Mouse (Mus musculus) forebrain, embryonic 14.5 days (tissue): Measurements from ENCODE around the gene Mxra7. TPM values are rescaled to one million over a fixed set of nuclear protein-coding genes. Genes with fewer than 3 reads are reported as not detected.

ENCODE experiments used
- ATAC-seq: fragments of 200-750 bp; cut with Nextera tagmentation; 2 replicates; pipeline ENCODE4 v1.8.0; 2017; ENCODE audit warnings: mild to moderate bottlenecking, moderate library complexity
- DNase-seq: peaks from one replicate; pipeline ENCODE4 v3.0.0-alpha.2; 2015; ENCODE audit warnings: low spot score
- H3K27ac ChIP-seq: fragments of 300-500 bp; sonication (generic); 2 replicates; pipeline ENCODE4 v1.5.1; 2014; ENCODE audit warnings: low read depth, mild to moderate bottlenecking, control low read depth, low read length, moderate library complexity
- H3K27me3 ChIP-seq: fragments of 300-500 bp; sonication (generic); replicated peaks from 2 replicates; pipeline ENCODE4 v1.6.1; 2014; ENCODE audit warnings: low read length, control low read depth, mixed read lengths; ENCODE audit not compliant: control insufficient read depth, insufficient read depth
- H3K36me3 ChIP-seq: fragments of 300-500 bp; sonication (generic); 2 replicates; pipeline ENCODE4 v1.6.1; 2014; ENCODE audit warnings: low read length, control low read depth; ENCODE audit not compliant: control insufficient read depth, insufficient read depth
- H3K4me1 ChIP-seq: fragments of 300-500 bp; sonication (generic); 2 replicates; pipeline ENCODE4 v1.6.1; 2014; ENCODE audit warnings: antibody characterized with exemption, low read length, control low read depth; ENCODE audit not compliant: control insufficient read depth, insufficient read depth
- H3K4me2 ChIP-seq: fragments of 300-500 bp; sonication (generic); 2 replicates; pipeline ENCODE4 v1.6.1; 2014; ENCODE audit warnings: mild to moderate bottlenecking, control low read depth, low read length
- H3K4me3 ChIP-seq: fragments of 300-500 bp; sonication (generic); 2 replicates; pipeline ENCODE4 v1.5.1; 2014; ENCODE audit warnings: low read depth, low read length, control low read depth
- H3K9ac ChIP-seq: fragments of 300-500 bp; sonication (generic); 2 replicates; pipeline ENCODE4 v1.6.1; 2014; ENCODE audit warnings: mild to moderate bottlenecking, low read length, control low read depth, moderate library complexity
- H3K9me3 ChIP-seq: fragments of 300-500 bp; sonication (generic); replicated peaks from 2 replicates; pipeline ENCODE4 v1.6.1; 2016; ENCODE audit warnings: low read length, control low read depth, mixed read lengths; ENCODE audit not compliant: control insufficient read depth
- WGBS: fragments of 180-500 bp; shearing (Covaris S2); extraction: QIAGEN DNeasy Blood & Tissue Kit; methylation state at CpG from one replicate; pipeline ENCODE4 v1.1.7; 2014; 5-methylcytosine and 5-hydroxymethylcytosine counted together
- polyA plus RNA-seq: library from polyadenylated mRNA; unstranded; fragments of >200 nt; fragmentation: Nextera tagmentation; extraction: Ambion mirVana; gene quantifications from 2 replicates; pipeline ENCODE4 v1.2.1, GENCODE M21; 2014

Mxra7 gene
- polyA plus RNA-seq, 1 experiment from 2014 or later = 3.6 TPM

- DNase-seq (no peak), ATAC-seq (no peak)
- Histone ChIP-seq H3K9ac (no peak overlapping the region), H3K9me3 (no peaks in the 10 kb centered on the region), H3K4me1 (no peaks in the 10 kb centered on the region), H3K36me3 (no peaks in the 10 kb centered on the region), H3K4me3 (no peak overlapping the region), H3K27me3 (no peaks in the 10 kb centered on the region), H3K27ac (no peak overlapping the region), H3K4me2 (no peak overlapping the region)
- 69% methylated on average over 9 of the region's 9 CpGs for WGBS
Measured at GRCm38 (mm10) chr11:116782737-116783145, 45.1 kb downstream of the Mxra7 start.

GRCm38 (mm10) chr11:116775407-116775806 lies 52.4 kb downstream of the Mxra7 start, which contains the start of gene St6galnac1:
St6galnac1 (minus strand) TSS chr11:116775507.
- ATAC-seq = no peak
- Histone ChIP-seq H3K4me1 (no peaks in the 10 kb centered on the region), H3K27me3 (no peaks in the 10 kb centered on the region), H3K9me3 (no peaks in the 10 kb centered on the region), H3K36me3 (no peaks in the 10 kb centered on the region), H3K4me2 (no peak within 1 kb of the TSS), H3K9ac (no peak within 1 kb of the TSS), H3K4me3 (no peak within 1 kb of the TSS), H3K27ac (no peak within 1 kb of the TSS)
- no peak for DNase-seq
- 91% methylated on average over 7 of the region's 7 CpGs for WGBS

GRCm38 (mm10) chr11:116773205-116773604 lies 54.6 kb downstream of the Mxra7 start:
- DNase-seq = no peak
- Histone ChIP-seq H3K36me3 (no peaks in the 10 kb centered on the region), H3K9ac (no peak overlapping the region), H3K4me2 (no peak overlapping the region), H3K27me3 (no peaks in the 10 kb centered on the region), H3K4me3 (no peak overlapping the region), H3K4me1 (no peaks in the 10 kb centered on the region), H3K9me3 (no peaks in the 10 kb centered on the region), H3K27ac (no peak overlapping the region)
- 40% methylated on average over 2 of the region's 2 CpGs for WGBS
- no peak for ATAC-seq

GRCm38 (mm10) chr11:116769873-116770272 lies 58.0 kb downstream of the Mxra7 start:
- Histone ChIP-seq H3K4me3 (no peak overlapping the region), H3K4me1 (no peaks in the 10 kb centered on the region), H3K27me3 (no peaks in the 10 kb centered on the region), H3K9ac (no peak overlapping the region), H3K9me3 (no peaks in the 10 kb centered on the region), H3K27ac (no peak overlapping the region), H3K4me2 (no peak overlapping the region), H3K36me3 (no peaks in the 10 kb centered on the region)
- 87% methylated on average over 5 of the region's 5 CpGs for WGBS
- DNase-seq (no peak), ATAC-seq (no peak)

GRCm38 (mm10) chr11:116764946-116765345 lies 62.9 kb downstream of the Mxra7 start:
- H3K27me3 ChIP-seq = no peaks in the 10 kb centered on the region
- H3K4me2 ChIP-seq = no peak overlapping the region
- H3K27ac ChIP-seq = no peak overlapping the region
- H3K9ac ChIP-seq = no peak overlapping the region
- WGBS = 93% methylated on average over 2 of the region's 2 CpGs
- H3K9me3 ChIP-seq = no peaks in the 10 kb centered on the region
- no peak for ATAC-seq
- no peaks in the 10 kb centered on the region for H3K36me3 ChIP-seq
- no peaks in the 10 kb centered on the region for H3K4me1 ChIP-seq
- no peak overlapping the region for H3K4me3 ChIP-seq
- DNase-seq = no peak

GRCm38 (mm10) chr11:116764346-116764745 lies 63.5 kb downstream of the Mxra7 start:
- H3K27me3 ChIP-seq = no peaks in the 10 kb centered on the region
- ATAC-seq (no peak), DNase-seq (no peak)
- no peaks in the 10 kb centered on the region for H3K36me3 ChIP-seq
- no peak overlapping the region for H3K4me3 ChIP-seq
- H3K4me1 ChIP-seq = no peaks in the 10 kb centered on the region
- H3K9me3 ChIP-seq = no peaks in the 10 kb centered on the region
- H3K27ac ChIP-seq = no peak overlapping the region
- H3K4me2 ChIP-seq = no peak overlapping the region
- WGBS = 92% methylated on average over 7 of the region's 7 CpGs
- no peak overlapping the region for H3K9ac ChIP-seq

- 85% methylated on average over 4 of the region's 4 CpGs for WGBS
- H3K9ac ChIP-seq = no peak overlapping the region
- H3K4me1 ChIP-seq = no peaks in the 10 kb centered on the region
- no peak overlapping the region for H3K27ac ChIP-seq
- H3K4me3 ChIP-seq = no peak overlapping the region
- DNase-seq (no peak), ATAC-seq (no peak)
- no peaks in the 10 kb centered on the region for H3K27me3 ChIP-seq
- H3K4me2 ChIP-seq = no peak overlapping the region
- no peaks in the 10 kb centered on the region for H3K36me3 ChIP-seq
- H3K9me3 ChIP-seq = no peaks in the 10 kb centered on the region
Measured at GRCm38 (mm10) chr11:116755191-116755590, 72.7 kb downstream of the Mxra7 start.

- H3K9ac ChIP-seq = no peak overlapping the region
- H3K4me1 ChIP-seq = no peaks in the 10 kb centered on the region
- 85% methylated on average over 5 of the region's 5 CpGs for WGBS
- no peak overlapping the region for H3K4me2 ChIP-seq
- H3K27me3 ChIP-seq = no peaks in the 10 kb centered on the region
- DNase-seq = no peak
- H3K9me3 ChIP-seq = no peaks in the 10 kb centered on the region
- ATAC-seq = no peak
- no peak overlapping the region for H3K4me3 ChIP-seq
- no peak overlapping the region for H3K27ac ChIP-seq
- no peaks in the 10 kb centered on the region for H3K36me3 ChIP-seq
Measured at GRCm38 (mm10) chr11:116753674-116754470, 74.0 kb downstream of the Mxra7 start.
